Mouse (Mus musculus): Measurements from ENCODE around the gene Pkp3. TPM values are rescaled to one million over a fixed set of nuclear protein-coding genes. Genes with fewer than 3 reads are reported as not detected.

Gene Pkp3
- total and polyA plus RNA-seq, 3 experiments: not detected

DNA sequence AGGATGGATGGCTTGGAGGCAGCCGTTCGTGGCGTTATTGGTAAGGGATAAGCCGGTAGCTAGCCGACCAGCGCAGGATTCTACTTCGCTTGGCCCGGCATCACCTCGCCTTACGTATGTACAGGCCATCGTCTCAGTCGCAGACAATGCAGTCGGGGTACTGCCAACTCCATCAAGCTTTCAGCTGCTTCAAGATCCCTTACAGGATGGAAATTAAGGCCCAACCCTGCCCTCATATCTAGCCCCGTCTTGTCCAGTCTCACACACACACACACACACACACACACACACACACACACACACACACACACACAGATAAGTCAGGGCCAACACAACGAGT, 45.5 kb downstream of the Pkp3 start:
- H3K79me2 ChIP-seq (ENCODE audit: control insufficient read depth, insufficient read depth, low read length, poor library complexity): no peaks in the 10 kb centered on the region
- peaks cover 0 to 23% of the 10 kb centered on the region in 2 experiments; a peak in 2 of 4 replicates for H3K36me3 ChIP-seq (ENCODE audit: control insufficient read depth in 1 of 2, insufficient read depth in 2 of 2, low read length in 2 of 2)
- H3K4me1 ChIP-seq (ENCODE audit: control insufficient read depth in 1 of 2, insufficient read depth in 2 of 2, low read length in 2 of 2): peaks cover 7 to 22% of the 10 kb centered on the region in 2 experiments
- H3K27me3 ChIP-seq (ENCODE audit: control insufficient read depth in 1 of 2, insufficient read depth in 2 of 2, low read length in 2 of 2): no peaks in the 10 kb centered on the region
- no peak for TF ChIP-seq EP300 (IDR thresholded peaks at IDR 0.05; ENCODE audit: low read depth in 1 of 2, low read length in 2 of 2)
- TF ChIP-seq MEF2A (IDR thresholded peaks at IDR 0.05; ENCODE audit: extremely low read depth, insufficient replicate concordance, low read depth, low read length, poor library complexity, severe bottlenecking): no peak
- TF ChIP-seq MAFK (IDR thresholded peaks at IDR 0.05; ENCODE audit: borderline replicate concordance, low read depth, low read length): no peak
- TF ChIP-seq ELF1 (IDR thresholded peaks at IDR 0.05; ENCODE audit: low read depth, low read length): no peak
- H3K4me3 ChIP-seq (ENCODE audit: control insufficient read depth in 1 of 2, insufficient read depth in 1 of 2, low read depth in 2 of 2, low read length in 2 of 2): peak overlapping the region; percentile 84 to 99
- no peak overlapping the region for H3K27ac ChIP-seq (ENCODE audit: control insufficient read depth, low read depth, low read length)
- no peak for DNase-seq (ENCODE audit: low read depth, low spot score)
- H3K9ac ChIP-seq (ENCODE audit: control insufficient read depth, low read depth, low read length, poor library complexity, severe bottlenecking): peak overlapping the region; percentile 71
- H3K9me3 ChIP-seq (replicated peaks; ENCODE audit: insufficient read depth, low read length): no peaks in the 10 kb centered on the region

GRCm38 (mm10) chr7:141131024-141131820, 53.2 kb downstream of the Pkp3 start:
- Histone ChIP-seq H3K27me3 (ENCODE audit: control insufficient read depth in 1 of 2, insufficient read depth in 2 of 2, low read length in 2 of 2) (no peaks in the 10 kb centered on the region), H3K9ac (ENCODE audit: control insufficient read depth, low read depth, low read length, poor library complexity, severe bottlenecking) (peak overlapping the region; percentile 95), H3K4me3 (ENCODE audit: control insufficient read depth in 1 of 2, insufficient read depth in 1 of 2, low read depth in 2 of 2, low read length in 2 of 2) (peak overlapping the region; percentile 76 to 81), H3K27ac (ENCODE audit: control insufficient read depth, low read depth, low read length) (peak overlapping the region; percentile 67), H3K36me3 (ENCODE audit: control insufficient read depth in 1 of 2, insufficient read depth in 2 of 2, low read length in 2 of 2) (peaks cover 3 to 37% of the 10 kb centered on the region in 2 experiments), H3K79me2 (ENCODE audit: control insufficient read depth, insufficient read depth, low read length, poor library complexity) (peaks cover 17% of the 10 kb centered on the region), H3K9me3 (replicated peaks; ENCODE audit: insufficient read depth, low read length) (no peaks in the 10 kb centered on the region), H3K4me1 (ENCODE audit: control insufficient read depth in 1 of 2, insufficient read depth in 2 of 2, low read length in 2 of 2) (peaks cover 8 to 37% of the 10 kb centered on the region in 2 experiments)
- peak; percentile 96 for DNase-seq (ENCODE audit: low read depth, low spot score)
- peak; percentile 89 for TF ChIP-seq HCFC1 (IDR thresholded peaks at IDR 0.05; ENCODE audit: low read depth, low read length)
- no peak for TF ChIP-seq SMC3 (IDR thresholded peaks at IDR 0.05; ENCODE audit: low read depth, low read length)
- TF ChIP-seq KAT2A (conservative IDR thresholded peaks at IDR 0.05; ENCODE audit: low read depth, low read length): no peak; the same call in 1 of the 2 replicates
- TF ChIP-seq MAZ (IDR thresholded peaks at IDR 0.05; ENCODE audit: low read depth, low read length): peak; percentile 78; the same call in 1 of the 2 replicates
- TF ChIP-seq GABPA (IDR thresholded peaks at IDR 0.05; ENCODE audit: low read depth, low read length): no peak
- no peak for TF ChIP-seq POLR2AphosphoS2 (IDR thresholded peaks at IDR 0.05; ENCODE audit: low read length)
- TF ChIP-seq MEF2A (IDR thresholded peaks at IDR 0.05; ENCODE audit: extremely low read depth, insufficient replicate concordance, low read depth, low read length, poor library complexity, severe bottlenecking): no peak
- TF ChIP-seq RCOR1 (IDR thresholded peaks at IDR 0.05; ENCODE audit: low read depth, low read length): no peak
- TF ChIP-seq MYB (IDR thresholded peaks at IDR 0.05; ENCODE audit: low read depth, low read length): no peak
- TF ChIP-seq USF2 (IDR thresholded peaks at IDR 0.05; ENCODE audit: borderline replicate concordance in 1 of 2, insufficient read depth in 1 of 2, low read depth in 1 of 2, low read length in 2 of 2): no peak
- TF ChIP-seq NRF1 (IDR thresholded peaks at IDR 0.05; ENCODE audit: insufficient read depth, low read depth, low read length, poor library complexity, severe bottlenecking): no peak
- TF ChIP-seq SIN3A (IDR thresholded peaks at IDR 0.05; ENCODE audit: low read length): peak; percentile 100
- peak; percentile 41; the same call in 1 of the 2 replicates for TF ChIP-seq ZMIZ1 (IDR thresholded peaks at IDR 0.05; ENCODE audit: low read depth, low read length)
- TF ChIP-seq UBTF (IDR thresholded peaks at IDR 0.05; ENCODE audit: borderline replicate concordance, insufficient read depth, low read depth, low read length): no peak
- TF ChIP-seq MYC (IDR thresholded peaks at IDR 0.05; ENCODE audit: low read depth, low read length): peak; percentile 90
- no peak for TF ChIP-seq POLR2AphosphoS5 (IDR thresholded peaks at IDR 0.05; ENCODE audit: borderline replicate concordance, low read depth, low read length)
- peak; percentile 99 for TF ChIP-seq MXI1 (IDR thresholded peaks at IDR 0.05; ENCODE audit: low read depth, low read length)
- TF ChIP-seq JUND (IDR thresholded peaks at IDR 0.05; ENCODE audit: low read depth, low read length): no peak
- no peak for TF ChIP-seq ZNF384 (IDR thresholded peaks at IDR 0.05; ENCODE audit: low read depth, low read length)
- TF ChIP-seq EP300 (IDR thresholded peaks at IDR 0.05; ENCODE audit: low read depth in 1 of 2, low read length in 2 of 2): peak in 1 of 2 experiments; percentile 79; a peak in 2 of 4 replicates
- TF ChIP-seq TCF12 (IDR thresholded peaks at IDR 0.05; ENCODE audit: low read depth, low read length): peak; percentile 67; the same call in 1 of the 2 replicates
- TF ChIP-seq CHD2 (IDR thresholded peaks at IDR 0.05; ENCODE audit: low read length): no peak
- 0 out of 2 replicates have a peak, but pooled peaks have one; percentile 41 for TF ChIP-seq USF1 (IDR thresholded peaks at IDR 0.05; ENCODE audit: low read depth, low read length)
- peak; percentile 56 for TF ChIP-seq NELFE (IDR thresholded peaks at IDR 0.05; ENCODE audit: low read depth, low read length)
- peak; percentile 55; the same call in 1 of the 2 replicates for TF ChIP-seq TBP (IDR thresholded peaks at IDR 0.05; ENCODE audit: low read depth, low read length)
- TF ChIP-seq MAX (IDR thresholded peaks at IDR 0.05; ENCODE audit: low read length): peak; percentile 91
- 0 out of 2 replicates have a peak, but pooled peaks have one; percentile 62 for TF ChIP-seq ELF1 (IDR thresholded peaks at IDR 0.05; ENCODE audit: low read depth, low read length)

Measured in MEL (cell line).